Mouse (Mus musculus) CH12.LX (cell line): ENCODE measurements around the gene Sdf4. TPM values are rescaled to one million over a fixed set of nuclear protein-coding genes. Genes with fewer than 3 reads are reported as not detected.

Experiments used
- DNase-seq: peaks from one replicate; pipeline ENCODE4 v3.0.0-alpha.2; 2013; ENCODE audit errors: extremely low read depth
- H3K27ac ChIP-seq: 2 replicates; pipeline ENCODE4 v1.5.1; 2012; ENCODE audit warnings: low read depth, mild to moderate bottlenecking, control low read depth, moderate library complexity; ENCODE audit not compliant: insufficient read depth
- H3K27me3 ChIP-seq: replicated peaks from 2 replicates; pipeline ENCODE3; 2012; ENCODE audit warnings: inconsistent platforms
- H3K36me3 ChIP-seq, 2 experiments: replicated peaks in 1 of 2; 2 replicates each; pipeline versions ENCODE3 to v1.6.1; 2012; ENCODE audit warnings: inconsistent platforms in 1 of 2, low read length in 1 of 2, mild to moderate bottlenecking in 1 of 2, mixed read lengths in 1 of 2, moderate library complexity in 1 of 2; ENCODE audit not compliant: control insufficient read depth in 1 of 2, insufficient read depth in 1 of 2
- H3K4me1 ChIP-seq, 2 experiments: 2 replicates each; pipeline ENCODE4 v1.6.1; 2012; ENCODE audit warnings: inconsistent platforms in 1 of 2, moderate library complexity in 1 of 2; ENCODE audit not compliant: insufficient read depth in 2 of 2, control insufficient read depth in 1 of 2
- H3K4me2 ChIP-seq: 2 replicates; pipeline ENCODE4 v1.6.1; 2012; ENCODE audit warnings: low read depth, mild to moderate bottlenecking, control low read depth; ENCODE audit not compliant: poor library complexity, insufficient read depth, severe bottlenecking
- H3K4me3 ChIP-seq, 3 experiments: fragments of 150-350 bp in 1 of 3; sonication (generic) in 1 of 3; replicated peaks in 1 of 3; 2 replicates each; pipeline versions ENCODE3 to v1.5.1; 2011 to 2012; ENCODE audit warnings: low read depth in 2 of 3, low read length in 2 of 3, mild to moderate bottlenecking in 2 of 3, moderate library complexity in 2 of 3, control low read depth in 1 of 3, improper control_type of control experiment in 1 of 3, inconsistent platforms in 1 of 3, mixed read lengths in 1 of 3; ENCODE audit not compliant: poor library complexity in 1 of 3
- H3K79me2 ChIP-seq: replicated peaks from 2 replicates; pipeline ENCODE4 v1.6.1; 2012; ENCODE audit warnings: mild to moderate bottlenecking, moderate library complexity; ENCODE audit not compliant: control insufficient read depth, poor library complexity, insufficient read depth, severe bottlenecking; ENCODE audit errors: extremely low read depth
- H3K9ac ChIP-seq: 2 replicates; pipeline ENCODE4 v1.6.1; 2012; ENCODE audit warnings: low read depth, mild to moderate bottlenecking, control low read depth, moderate library complexity; ENCODE audit not compliant: insufficient read depth
- H3K9me3 ChIP-seq: replicated peaks from 2 replicates; pipeline ENCODE3; 2012; ENCODE audit warnings: low read length, inconsistent platforms, mixed read lengths
- BHLHE40 ChIP-seq: IDR thresholded peaks from 2 replicates; pipeline ENCODE4 v1.6.1; 2011; ENCODE audit warnings: mild to moderate bottlenecking, low read depth, low read length, improper control_type of control experiment
- CHD1 ChIP-seq: IDR thresholded peaks from 2 replicates; pipeline ENCODE4 v1.6.1; 2012; ENCODE audit warnings: low read depth, low read length, improper control_type of control experiment, inconsistent platforms
- CHD2 ChIP-seq: IDR thresholded peaks from 2 replicates; pipeline ENCODE4 v1.6.1; 2011; ENCODE audit warnings: low read length, improper control_type of control experiment
- CTCF ChIP-seq, 2 experiments: IDR thresholded peaks in 1 of 2; conservative IDR thresholded peaks in 1 of 2; 2 replicates each; pipeline ENCODE4 v1.5.1; 2011 to 2012; ENCODE audit warnings: low read depth in 2 of 2, low read length in 2 of 2, improper control_type of control experiment in 1 of 2, inconsistent platforms in 1 of 2, mild to moderate bottlenecking in 1 of 2, moderate library complexity in 1 of 2
- E2F4 ChIP-seq: IDR thresholded peaks from 2 replicates; pipeline ENCODE4 v1.6.1; 2011; ENCODE audit warnings: low read depth, low read length, improper control_type of control experiment; ENCODE audit not compliant: insufficient replicate concordance
- ELF1 ChIP-seq: IDR thresholded peaks from 2 replicates; pipeline ENCODE4 v1.6.1; 2014; ENCODE audit warnings: low read depth, mild to moderate bottlenecking, inconsistent platforms, low read length, improper control_type of control experiment
- EP300 ChIP-seq: IDR thresholded peaks from 2 replicates; pipeline ENCODE4 v1.6.1; 2011; ENCODE audit warnings: low read length, improper control_type of control experiment
- ETS1 ChIP-seq: conservative IDR thresholded peaks from 2 replicates; pipeline ENCODE4 v1.6.1; 2012; ENCODE audit warnings: low read depth, mild to moderate bottlenecking, inconsistent platforms, low read length, improper control_type of control experiment, moderate library complexity
- HCFC1 ChIP-seq: IDR thresholded peaks from 2 replicates; pipeline ENCODE4 v1.6.1; 2012; ENCODE audit warnings: low read depth, mild to moderate bottlenecking, inconsistent platforms, low read length, improper control_type of control experiment
- IRF4 ChIP-seq: IDR thresholded peaks from 2 replicates; pipeline ENCODE4 v1.6.1; 2014; ENCODE audit warnings: low read depth, mild to moderate bottlenecking, inconsistent platforms, low read length, improper control_type of control experiment
- JUND ChIP-seq: conservative IDR thresholded peaks from 2 replicates; pipeline ENCODE4 v1.6.1; 2011; ENCODE audit warnings: low read depth, low read length, improper control_type of control experiment
- MAFK ChIP-seq: IDR thresholded peaks from 2 replicates; pipeline ENCODE4 v1.6.1; 2011; ENCODE audit warnings: low read length, improper control_type of control experiment; ENCODE audit not compliant: insufficient replicate concordance
- MAX ChIP-seq: IDR thresholded peaks from 2 replicates; pipeline ENCODE4 v1.6.1; 2011; ENCODE audit warnings: low read length, improper control_type of control experiment
- MAZ ChIP-seq: IDR thresholded peaks from 2 replicates; pipeline ENCODE4 v1.6.1; 2012; ENCODE audit warnings: low read depth, mild to moderate bottlenecking, inconsistent platforms, low read length, improper control_type of control experiment, moderate library complexity
- MEF2A ChIP-seq: IDR thresholded peaks from 2 replicates; pipeline ENCODE4 v1.6.1; 2014; ENCODE audit warnings: low read depth, mild to moderate bottlenecking, inconsistent platforms, low read length, improper control_type of control experiment, borderline replicate concordance
- MXI1 ChIP-seq: IDR thresholded peaks from 2 replicates; pipeline ENCODE4 v1.6.1; 2011; ENCODE audit warnings: mild to moderate bottlenecking, low read depth, low read length, improper control_type of control experiment
- MYC ChIP-seq: IDR thresholded peaks from 2 replicates; pipeline ENCODE4 v1.6.1; 2011; ENCODE audit warnings: low read depth, mild to moderate bottlenecking, improper control_type of control experiment, low read length
- NELFE ChIP-seq: IDR thresholded peaks from 2 replicates; pipeline ENCODE4 v1.6.1; 2011; ENCODE audit warnings: low read depth, low read length, improper control_type of control experiment
- NRF1 ChIP-seq: IDR thresholded peaks from 2 replicates; pipeline ENCODE4 v1.6.1; 2014; ENCODE audit warnings: low read depth, mild to moderate bottlenecking, inconsistent platforms, low read length, improper control_type of control experiment, moderate library complexity
- PAX5 ChIP-seq: IDR thresholded peaks from 2 replicates; pipeline ENCODE4 v1.6.1; 2012; ENCODE audit warnings: low read length, inconsistent platforms, mixed read lengths
- POLR2A ChIP-seq: IDR thresholded peaks from 2 replicates; pipeline ENCODE4 v1.6.1; 2011; ENCODE audit warnings: low read depth, mild to moderate bottlenecking, improper control_type of control experiment, low read length
- POLR2AphosphoS2 ChIP-seq: IDR thresholded peaks from 2 replicates; pipeline ENCODE4 v1.6.1; 2011; ENCODE audit warnings: low read depth, low read length, improper control_type of control experiment
- RCOR1 ChIP-seq: conservative IDR thresholded peaks from 2 replicates; pipeline ENCODE4 v1.6.1; 2012; ENCODE audit warnings: low read depth, mild to moderate bottlenecking, inconsistent platforms, low read length, improper control_type of control experiment
- SIN3A ChIP-seq: IDR thresholded peaks from 2 replicates; pipeline ENCODE4 v1.6.1; 2012; ENCODE audit warnings: low read length, improper control_type of control experiment, inconsistent platforms
- SMC3 ChIP-seq: IDR thresholded peaks from 2 replicates; pipeline ENCODE4 v1.6.1; 2011; ENCODE audit warnings: low read depth, low read length, improper control_type of control experiment
- UBTF ChIP-seq: IDR thresholded peaks from 2 replicates; pipeline ENCODE4 v1.6.1; 2012; ENCODE audit warnings: low read depth, mild to moderate bottlenecking, inconsistent platforms, low read length, improper control_type of control experiment, moderate library complexity
- USF1 ChIP-seq: IDR thresholded peaks from 2 replicates; pipeline ENCODE4 v1.6.1; 2014; ENCODE audit warnings: low read depth, mild to moderate bottlenecking, inconsistent platforms, low read length, improper control_type of control experiment
- ZC3H11A ChIP-seq: IDR thresholded peaks from 2 replicates; pipeline ENCODE4 v1.6.1; 2012; ENCODE audit warnings: low read depth, mild to moderate bottlenecking, inconsistent platforms, low read length, improper control_type of control experiment
- ZKSCAN1 ChIP-seq: IDR thresholded peaks from 2 replicates; pipeline ENCODE4 v1.6.1; 2012; ENCODE audit warnings: low read depth, inconsistent platforms, low read length, improper control_type of control experiment, borderline replicate concordance
- ZMIZ1 ChIP-seq: IDR thresholded peaks from 2 replicates; pipeline ENCODE4 v1.6.1; 2012; ENCODE audit warnings: low read depth, mild to moderate bottlenecking, inconsistent platforms, low read length, improper control_type of control experiment
- dilution Hi-C: fragments of 300-500 bp; cut with MboI; formaldehyde crosslinking; loops from 2 replicates; pipeline ENCODE4 v1.14.3; 2020; ENCODE audit warnings: low sequenced_read_pairs; ENCODE audit not compliant: extremely low pct_unique_long_range_greater_than_20kb, extremely low pct_ligation_motif_present
- in situ Hi-C: fragments of 300-500 bp; cut with MboI; formaldehyde crosslinking; loops from 3 replicates; pipeline ENCODE4 v1.14.3; 2019; ENCODE audit warnings: low sequenced_read_pairs, low pct_ligation_motif_present, low pct_unique_long_range_greater_than_20kb, mixed read lengths
- polyA plus RNA-seq: library from polyadenylated mRNA; unstranded; fragments of >175 nt; gene quantifications from 2 replicates; pipeline ENCODE4 v1.2.1, GENCODE M21; 2012; ENCODE audit warnings: low read depth; ENCODE audit not compliant: insufficient read length
- total RNA-seq, 2 experiments: library from RNA; depleted of rRNA; stranded (reverse); fragments of 300-350 nt in 1 of 2; fragments of >200 nt in 1 of 2; gene quantifications; 2 replicates each; pipeline ENCODE4 v1.2.3; 2012 to 2014

Sdf4 gene
- total and polyA plus RNA-seq, 3 experiments, result 167 to 211 (median 210) TPM

GRCm38 (mm10) chr4:155943049-155943452 lies 49.6 kb upstream of the Sdf4 start:
- H3K4me2 ChIP-seq, result peak overlapping the region; percentile 90
- peak overlapping the region; percentile 7; the same call in 1 of the 2 replicates for H3K27ac ChIP-seq
- peak overlapping the region; percentile 79 for H3K9ac ChIP-seq
- in situ Hi-C loops (loop anchor here (5.0 to 10.0 kb wide), 2 partner anchors 51 to 108 kb away; partner anchors contain the start of genes Acap3, Aurkaip1, Mxra8 and Pusl1), dilution Hi-C loops (no loop called here)
- no peak for DNase-seq
- peaks cover 15 to 26% of the 10 kb centered on the region in 2 experiments for H3K36me3 ChIP-seq
- peak overlapping the region; percentile 72 to 96 (median 91) for H3K4me3 ChIP-seq
- no peak for TF ChIP-seq POLR2AphosphoS2
- no peak for TF ChIP-seq E2F4
- no peak for TF ChIP-seq MAX
- no peak for TF ChIP-seq MXI1
- no peak for TF ChIP-seq ELF1
- no peak for TF ChIP-seq MAFK
- TF ChIP-seq EP300, result no peak
- TF ChIP-seq CHD1, result no peak
- no peak for TF ChIP-seq UBTF
- no peak for TF ChIP-seq ZKSCAN1
- TF ChIP-seq JUND, result no peak
- TF ChIP-seq USF1, result no peak
- no peak for TF ChIP-seq MAZ
- no peak for TF ChIP-seq CTCF (conservative IDR thresholded peaks at IDR 0.05 in 1 of 2, IDR thresholded peaks at IDR 0.05 in 1 of 2; ENCODE audit: low read depth in 2 of 2, low read length in 2 of 2)
- no peak for TF ChIP-seq MYC
- no peak for TF ChIP-seq PAX5
- no peak for TF ChIP-seq SIN3A
- H3K4me1 ChIP-seq, result peaks cover 11 to 30% of the 10 kb centered on the region in 2 experiments
- H3K9me3 ChIP-seq, result no peaks in the 10 kb centered on the region
- no peaks in the 10 kb centered on the region for H3K27me3 ChIP-seq
- H3K79me2 ChIP-seq, result peaks cover 44% of the 10 kb centered on the region

GRCm38 (mm10) chr4:155943534-155944249 lies 49.0 kb upstream of the Sdf4 start, which contains the start of gene Ube2j2:
Gene Ube2j2 (plus strand): TSS chr4:155943831.
- peak within 1 kb of the TSS; percentile 90 for H3K9ac ChIP-seq
- dilution Hi-C loops, result no loop called here
- peak within 1 kb of the TSS; percentile 91 to 98 (median 96) for H3K4me3 ChIP-seq
- no peaks in the 10 kb centered on the region for H3K27me3 ChIP-seq
- peaks cover 11 to 30% of the 10 kb centered on the region in 2 experiments for H3K4me1 ChIP-seq
- in situ Hi-C loops, result loop anchor here (5.0 to 10.0 kb wide), 2 partner anchors 51 to 109 kb away; partner anchors contain the start of genes Acap3, Aurkaip1, Mxra8 and Pusl1
- peak within 1 kb of the TSS; percentile 26 for H3K27ac ChIP-seq
- H3K79me2 ChIP-seq, result peaks cover 51% of the 10 kb centered on the region
- peak; percentile 93 for DNase-seq
- H3K4me2 ChIP-seq, result peak within 1 kb of the TSS; percentile 93
- no peaks in the 10 kb centered on the region for H3K9me3 ChIP-seq
- peaks cover 21 to 32% of the 10 kb centered on the region in 2 experiments for H3K36me3 ChIP-seq
- TF ChIP-seq CHD1, result peak; percentile 33; the same call in 1 of the 2 replicates
- TF ChIP-seq ETS1, result peak; percentile 40; the same call in 1 of the 2 replicates
- no peak for TF ChIP-seq ZMIZ1
- TF ChIP-seq MYC, result peak; percentile 61; the same call in 1 of the 2 replicates
- TF ChIP-seq ZC3H11A, result no peak
- TF ChIP-seq SIN3A, result peak; percentile 96
- peak; percentile 78; the same call in 1 of the 2 replicates for TF ChIP-seq UBTF
- TF ChIP-seq SMC3, result peak; percentile 27; the same call in 1 of the 2 replicates
- peak; percentile 76 for TF ChIP-seq CHD2
- no peak for TF ChIP-seq JUND
- no peak; the same call in 1 of the 2 replicates for TF ChIP-seq BHLHE40
- TF ChIP-seq E2F4, result no peak
- TF ChIP-seq RCOR1, result peak; percentile 86
- TF ChIP-seq POLR2A, result peak; percentile 89
- TF ChIP-seq NELFE, result peak; percentile 84; the same call in 1 of the 2 replicates
- TF ChIP-seq IRF4, result peak; percentile 88
- peak; percentile 95 for TF ChIP-seq NRF1
- TF ChIP-seq CTCF (conservative IDR thresholded peaks at IDR 0.05 in 1 of 2, IDR thresholded peaks at IDR 0.05 in 1 of 2; ENCODE audit: low read depth in 2 of 2, low read length in 2 of 2), result no peak
- peak; percentile 92 for TF ChIP-seq MEF2A
- peak; percentile 98 for TF ChIP-seq HCFC1
